Mouse (Mus musculus) myocyte (in vitro differentiated cells): ENCODE measurements around the gene Eif2s3x. TPM values are rescaled to one million over a fixed set of nuclear protein-coding genes. Genes with fewer than 3 reads are reported as not detected.
A peak's percentile ranks its signal among the peaks of the same experiment; 100 is the strongest.

ENCODE experiments used
- H3K27me3 ChIP-seq: one replicate; pipeline ENCODE4 v1.6.1; 2011; ENCODE audit not compliant: control insufficient read depth, insufficient read depth, insufficient read length
- H3K36me3 ChIP-seq: one replicate; pipeline ENCODE4 v1.6.1; 2011; ENCODE audit not compliant: control insufficient read depth, insufficient read depth
- H3K4me2 ChIP-seq: one replicate; pipeline ENCODE4 v1.6.1; 2011; ENCODE audit warnings: low read depth, control low read depth
- H3K4me3 ChIP-seq: one replicate; pipeline ENCODE4 v1.5.1; 2011; ENCODE audit warnings: mild to moderate bottlenecking, control low read depth, moderate library complexity
- H3K79me2 ChIP-seq: one replicate; pipeline ENCODE4 v1.6.1; 2011; ENCODE audit not compliant: control insufficient read depth, insufficient read depth
- H3ac ChIP-seq: one replicate; pipeline ENCODE4 v1.6.1; 2011; ENCODE audit not compliant: control insufficient read depth, insufficient read length
- CEBPB ChIP-seq: IDR thresholded peaks from 2 replicates; pipeline ENCODE4 v1.6.1; 2011; ENCODE audit warnings: mild to moderate bottlenecking, moderate library complexity; ENCODE audit not compliant: poor library complexity, insufficient read depth, severe bottlenecking
- E2F4 ChIP-seq: IDR thresholded peaks from one replicate; pipeline ENCODE4 v1.6.1; 2011; ENCODE audit warnings: mild to moderate bottlenecking, control low read depth, moderate library complexity; ENCODE audit not compliant: insufficient read depth
- MAX ChIP-seq: IDR thresholded peaks from one replicate; pipeline ENCODE4 v1.6.1; 2011; ENCODE audit warnings: low read depth, mild to moderate bottlenecking, control low read depth
- MYOD1 ChIP-seq, 3 experiments: IDR thresholded peaks; one replicate each; pipeline ENCODE4 v1.6.1; 2011; ENCODE audit warnings: control low read depth in 2 of 3, low read depth in 2 of 3, mild to moderate bottlenecking in 2 of 3, moderate library complexity in 1 of 3; ENCODE audit not compliant: insufficient read length in 2 of 3, control insufficient read depth in 1 of 3
- MYOG ChIP-seq, 3 experiments: IDR thresholded peaks; one replicate each; pipeline ENCODE4 v1.6.1; 2011; ENCODE audit warnings: control low read depth in 2 of 3, low read depth in 2 of 3, mild to moderate bottlenecking in 2 of 3; ENCODE audit not compliant: insufficient read length in 2 of 3, control insufficient read depth in 1 of 3, insufficient read depth in 1 of 3
- POLR2A ChIP-seq: IDR thresholded peaks from one replicate; pipeline ENCODE4 v1.6.1; 2011; ENCODE audit warnings: low read depth, mild to moderate bottlenecking, control low read depth, moderate library complexity; ENCODE audit not compliant: insufficient read length
- POLR2AphosphoS2 ChIP-seq: IDR thresholded peaks from one replicate; pipeline ENCODE4 v1.6.1; 2011; ENCODE audit warnings: low read depth, control low read depth; ENCODE audit not compliant: insufficient read length
- REST ChIP-seq: IDR thresholded peaks from one replicate; pipeline ENCODE4 v1.6.1; 2011; ENCODE audit warnings: mild to moderate bottlenecking, control low read depth, moderate library complexity; ENCODE audit not compliant: insufficient read depth, insufficient read length
- SRF ChIP-seq: IDR thresholded peaks from one replicate; pipeline ENCODE4 v1.6.1; 2011; ENCODE audit warnings: low read depth; ENCODE audit not compliant: control insufficient read depth, insufficient read length
- TCF12 ChIP-seq: IDR thresholded peaks from one replicate; pipeline ENCODE4 v1.6.1; 2011; ENCODE audit warnings: mild to moderate bottlenecking, control low read depth; ENCODE audit not compliant: poor library complexity, insufficient read depth, severe bottlenecking
- TCF3 ChIP-seq: IDR thresholded peaks from one replicate; pipeline ENCODE4 v1.6.1; 2011; ENCODE audit warnings: low read depth, control low read depth; ENCODE audit not compliant: insufficient read length
- USF1 ChIP-seq: IDR thresholded peaks from one replicate; pipeline ENCODE4 v1.6.1; 2011; ENCODE audit warnings: low read depth, mild to moderate bottlenecking, control low read depth, moderate library complexity
- polyA plus RNA-seq: library from polyadenylated mRNA; unstranded; fragments of >200 nt; fragmentation: generic; extraction: Trizol; gene quantifications from one replicate; pipeline ENCODE4 v1.2.1, GENCODE M21; 2012; ENCODE audit warnings: missing spikeins

Eif2s3x gene
- 53.8 TPM for polyA plus RNA-seq

DNA sequence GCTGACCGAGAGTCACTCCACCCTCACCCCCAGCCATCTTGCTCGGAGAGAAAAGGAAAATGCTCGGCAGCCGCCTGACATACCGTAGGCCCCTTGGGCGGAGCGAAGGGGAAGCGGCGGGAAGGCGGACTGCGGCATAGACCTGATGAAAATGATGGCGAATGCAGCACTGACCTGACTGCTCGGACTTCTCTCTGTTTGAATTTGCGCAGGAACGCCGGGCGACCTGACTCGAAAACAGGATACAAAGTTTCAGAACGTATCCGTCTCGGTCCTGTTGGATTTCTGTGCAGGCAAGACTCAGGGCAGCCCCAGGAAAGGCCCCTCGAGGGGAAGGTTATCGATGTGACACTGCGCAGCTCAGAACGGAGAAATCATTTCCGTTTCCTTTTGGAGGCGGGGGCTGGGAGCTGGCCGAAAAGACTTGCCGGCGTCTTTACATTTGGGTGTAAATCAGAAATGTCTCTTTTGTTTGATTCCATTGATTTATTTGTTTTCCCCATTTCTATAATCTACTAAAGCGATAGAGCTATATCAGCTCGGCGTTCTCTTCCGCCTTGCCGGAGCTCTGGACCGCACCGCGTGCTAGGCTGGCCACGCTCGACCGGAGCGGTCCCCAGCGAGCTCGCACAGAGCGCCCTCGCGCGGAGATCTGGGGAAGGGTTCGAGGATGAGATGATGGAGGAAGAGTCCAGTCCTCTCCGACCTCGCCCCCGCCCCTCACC, at the start of gene Eif2s3x:
Gene Eif2s3x (minus strand): TSS at position 266 of the 725 bp plus-strand sequence.
- peaks cover 32% of the 10 kb centered on the region for H3K79me2 ChIP-seq
- peaks cover 12% of the 10 kb centered on the region for H3K36me3 ChIP-seq
- peak; percentile 70 for TF ChIP-seq POLR2AphosphoS2
- peak; percentile 78 for TF ChIP-seq POLR2A
- TF ChIP-seq E2F4: no peak
- peak; percentile 88 for TF ChIP-seq MAX
- no peak for TF ChIP-seq MYOG (IDR thresholded peaks at IDR 0.05; ENCODE audit: control insufficient read depth in 1 of 3, insufficient read depth in 1 of 3, insufficient read length in 2 of 3, low read depth in 2 of 3)
- TF ChIP-seq TCF12: no peak

DNA sequence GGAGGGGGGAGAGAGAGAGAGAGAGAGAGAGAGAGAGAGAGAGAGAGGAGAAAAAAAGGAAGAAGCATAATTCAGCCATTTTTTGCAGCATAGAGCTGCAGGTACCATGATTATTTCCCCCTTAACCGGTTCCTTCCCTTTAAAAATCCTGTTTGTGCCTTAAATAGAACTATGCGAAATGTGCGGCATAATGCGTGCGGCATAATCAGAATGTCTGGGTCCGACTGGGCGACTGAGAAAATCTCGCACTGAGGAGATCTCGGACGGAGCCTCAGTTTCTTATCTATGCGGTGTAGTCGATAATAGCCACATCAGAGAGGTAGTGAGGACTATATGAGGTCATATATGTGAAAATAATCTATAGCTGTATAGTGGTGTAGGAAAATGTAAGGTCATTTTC, 22.9 kb upstream of the Eif2s3x start:
- Histone ChIP-seq H3K4me3 (peak overlapping the region; percentile 38), H3K4me2 (peak overlapping the region; percentile 75)
- no peak for TF ChIP-seq E2F4
- no peak for TF ChIP-seq TCF3
- TF ChIP-seq POLR2A: no peak
- TF ChIP-seq CEBPB: no peak
- no peak for TF ChIP-seq USF1
- no peak for TF ChIP-seq POLR2AphosphoS2
- no peak for TF ChIP-seq TCF12
- TF ChIP-seq SRF: no peak
- TF ChIP-seq MYOD1 (IDR thresholded peaks at IDR 0.05; ENCODE audit: control insufficient read depth in 1 of 3, insufficient read length in 2 of 3, low read depth in 2 of 3): no peak
- TF ChIP-seq MAX: no peak
- TF ChIP-seq MYOG (IDR thresholded peaks at IDR 0.05; ENCODE audit: control insufficient read depth in 1 of 3, insufficient read depth in 1 of 3, insufficient read length in 2 of 3, low read depth in 2 of 3): no peak
- no peak for TF ChIP-seq REST

More for the DNA sequence above, at the start of gene Eif2s3x:
- peak within 1 kb of the TSS; percentile 81 for H3K4me3 ChIP-seq
- H3K4me2 ChIP-seq: peak within 1 kb of the TSS; percentile 66
- H3K27me3 ChIP-seq: no peaks in the 10 kb centered on the region
- peak within 1 kb of the TSS; percentile 18 for H3ac ChIP-seq

DNA sequence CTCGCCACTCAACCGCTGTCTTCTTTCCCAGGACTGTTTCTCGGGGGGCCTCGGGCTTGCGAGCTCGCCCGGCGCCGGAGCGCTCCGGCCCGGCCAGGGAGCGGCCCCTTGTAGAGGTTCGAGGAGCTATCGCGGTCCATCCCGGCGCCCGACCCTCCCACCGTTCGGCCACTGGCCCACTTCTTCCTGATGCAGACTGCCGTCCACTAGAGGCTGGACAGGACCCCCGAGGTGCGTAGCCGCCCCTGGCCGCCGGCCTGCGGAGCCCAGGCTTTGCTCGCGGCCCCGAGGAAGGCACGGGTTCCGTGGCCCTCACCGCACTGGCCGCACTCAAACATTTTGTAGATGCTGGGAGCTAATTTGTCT, 22.5 kb upstream of the Eif2s3x start:
- H3ac ChIP-seq: peak overlapping the region; percentile 12
- peak overlapping the region; percentile 75 for H3K4me2 ChIP-seq
- H3K79me2 ChIP-seq: peaks cover 4% of the 10 kb centered on the region
- TF ChIP-seq POLR2A (no peak), USF1 (no peak), MYOD1 (IDR thresholded peaks at IDR 0.05; ENCODE audit: control insufficient read depth in 1 of 3, insufficient read length in 2 of 3, low read depth in 2 of 3) (no peak), POLR2AphosphoS2 (no peak), SRF (no peak), TCF3 (no peak), MAX (no peak), REST (no peak), CEBPB (no peak), TCF12 (no peak), E2F4 (no peak)
- H3K36me3 ChIP-seq: no peaks in the 10 kb centered on the region
- peak overlapping the region; percentile 38 for H3K4me3 ChIP-seq
- no peaks in the 10 kb centered on the region for H3K27me3 ChIP-seq

More for the DNA sequence above, 22.9 kb upstream of the Eif2s3x start:
- peaks cover 4% of the 10 kb centered on the region for H3K79me2 ChIP-seq
- H3K36me3 ChIP-seq: no peaks in the 10 kb centered on the region
- no peaks in the 10 kb centered on the region for H3K27me3 ChIP-seq
- H3ac ChIP-seq: peak overlapping the region; percentile 12

DNA sequence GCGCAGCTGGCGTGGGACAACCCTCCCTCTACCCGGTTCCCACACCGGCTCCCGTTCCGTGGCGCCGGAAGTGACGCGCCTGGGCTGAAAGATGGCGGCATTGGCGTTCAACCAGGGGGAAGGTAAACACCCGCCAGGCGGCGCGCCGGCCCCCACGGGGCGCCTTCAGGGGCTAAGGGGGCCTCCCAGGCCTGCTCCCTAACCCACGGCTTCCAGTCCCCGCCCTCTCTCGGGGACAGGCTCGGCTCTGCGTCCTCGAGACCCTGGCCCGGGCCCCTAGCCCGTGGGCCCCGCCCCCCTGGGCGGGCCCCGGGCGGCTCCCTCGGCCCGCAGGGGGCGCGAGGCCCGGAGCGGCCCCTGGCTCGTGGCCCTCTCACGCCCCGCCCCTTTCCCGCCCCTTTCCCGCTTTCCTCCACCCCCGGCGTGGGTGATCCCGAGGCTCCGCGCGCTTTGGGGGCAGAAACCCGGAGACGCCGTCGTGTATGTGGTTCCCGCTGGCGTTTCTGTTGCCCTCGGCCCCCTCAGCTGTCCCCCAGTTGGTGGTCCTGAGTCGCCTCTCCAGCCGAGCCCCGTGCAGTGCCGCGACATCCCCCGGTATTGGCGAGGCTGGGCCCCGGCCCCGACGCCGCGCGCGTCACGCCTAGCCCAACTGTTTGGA, 22.0 kb upstream of the Eif2s3x start, which contains the start of gene Klhl15:
Gene Klhl15 (plus strand): TSS at position 68 of the 658 bp plus-strand sequence.
- H3ac ChIP-seq: peak within 1 kb of the TSS; percentile 12
- TF ChIP-seq POLR2AphosphoS2 (peak; percentile 49), MYOG (IDR thresholded peaks at IDR 0.05; ENCODE audit: control insufficient read depth in 1 of 3, insufficient read depth in 1 of 3, insufficient read length in 2 of 3, low read depth in 2 of 3) (peak in 1 of 3 experiments; percentile 23), POLR2A (peak; percentile 77), E2F4 (no peak), USF1 (no peak)
- H3K79me2 ChIP-seq: peaks cover 4% of the 10 kb centered on the region
- no peaks in the 10 kb centered on the region for H3K27me3 ChIP-seq
- peak within 1 kb of the TSS; percentile 78 for H3K4me2 ChIP-seq
- peak within 1 kb of the TSS; percentile 38 for H3K4me3 ChIP-seq
- no peaks in the 10 kb centered on the region for H3K36me3 ChIP-seq
